ENCODE assay signal across 20 mouse cellular contexts in the genomic region with DNA sequence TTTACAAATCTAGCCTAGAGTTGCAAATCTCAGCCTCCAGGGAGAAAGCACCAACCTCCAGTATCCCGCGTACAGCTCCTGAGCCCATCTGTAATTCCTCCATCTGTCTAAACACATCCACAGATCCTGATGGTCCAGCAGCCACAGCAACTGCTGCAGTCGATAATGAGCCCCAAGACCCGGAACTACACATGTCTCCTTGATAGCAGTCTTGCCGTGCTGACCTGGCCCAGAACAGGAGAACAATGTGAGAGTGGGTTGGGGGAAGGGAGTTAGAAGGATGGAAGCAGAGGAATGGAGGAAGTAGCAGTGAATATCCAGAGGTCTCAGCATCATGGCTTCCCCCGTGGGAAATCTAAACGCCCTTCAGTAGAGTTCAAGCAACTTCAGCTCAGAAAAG.
DNase-seq lines count a peak whose midpoint lies in the region; ATAC-seq and TF ChIP-seq lines count a peak whose summit lies in the region.
"Had no signal": no experiment of that assay in that cellular context is flagged by ENCODE, and none has a peak within 500 bp of the region (broad histone marks: within the 10 kb centered on the region; RNA-seq: fewer than 3 reads in every experiment).

No protein-coding gene starts in this region.

- H3K9ac ChIP-seq in intestine, embryonic 15.5 days: no peak overlapping the region
- H3K9ac ChIP-seq in intestine, postnatal 0 days (ENCODE audit: low read depth, low read length): no peak overlapping the region
- H3K9ac ChIP-seq: embryonic facial prominence, embryonic 13.5 days; heart, embryonic 13.5 days; hindbrain, embryonic 12.5 days had no signal

- peak overlapping the region; percentile 46; the same call in 1 of the 2 replicates for H3K4me2 ChIP-seq in intestine, embryonic 15.5 days (replicated peaks)
- H3K4me2 ChIP-seq in intestine, postnatal 0 days (replicated peaks; ENCODE audit: low read depth): peak overlapping the region; percentile 38
- H3K4me2 ChIP-seq: embryonic facial prominence, embryonic 13.5 days; heart, embryonic 13.5 days; hindbrain, embryonic 12.5 days had no signal

- 42% methylated on average over 7 of the region's 7 CpGs for WGBS in intestine, embryonic 15.5 days
- 46% methylated on average over 7 of the region's 7 CpGs for WGBS in intestine, postnatal 0 days

- H3K4me3 ChIP-seq in gastrocnemius, adult 2 months: no peak overlapping the region
- no peak overlapping the region for H3K4me3 ChIP-seq in intestine, embryonic 15.5 days (replicated peaks)
- no peak overlapping the region for H3K4me3 ChIP-seq in intestine, postnatal 0 days (ENCODE audit: low read depth, low read length)
- H3K4me3 ChIP-seq: embryonic facial prominence, embryonic 13.5 days; heart, adult 2 months; heart, embryonic 13.5 days; hindbrain, embryonic 12.5 days had no signal

- intact Hi-C loops in gastrocnemius, adult 2 months (cut with DNase I): loop anchor here (5.0 kb wide), 2 partner anchors 46 to 261 kb away; no protein-coding TSS in a partner anchor
- intact Hi-C loops in gastrocnemius, postnatal 14 days (cut with DNase I; ENCODE audit: low total_unique reads): no loop called here
- intact Hi-C loops in left cerebral cortex, postnatal 10 days (cut with DNase I): no loop called here

- no peaks in the 10 kb centered on the region for H3K9me3 ChIP-seq in intestine, embryonic 15.5 days
- no peaks in the 10 kb centered on the region for H3K9me3 ChIP-seq in intestine, postnatal 0 days (ENCODE audit: control insufficient read depth)
- H3K9me3 ChIP-seq: embryonic facial prominence, embryonic 13.5 days; heart, embryonic 13.5 days; hindbrain, embryonic 12.5 days had no signal

- no peaks in the 10 kb centered on the region for H3K27me3 ChIP-seq in intestine, embryonic 15.5 days (replicated peaks)
- no peaks in the 10 kb centered on the region for H3K27me3 ChIP-seq in intestine, postnatal 0 days (replicated peaks; ENCODE audit: control insufficient read depth, insufficient read depth, low read length)
- H3K27me3 ChIP-seq: embryonic facial prominence, embryonic 13.5 days; heart, embryonic 13.5 days had no signal

- no peaks in the 10 kb centered on the region for H3K36me3 ChIP-seq in intestine, embryonic 15.5 days
- no peaks in the 10 kb centered on the region for H3K36me3 ChIP-seq in intestine, postnatal 0 days (ENCODE audit: control insufficient read depth, insufficient read depth)
- H3K36me3 ChIP-seq: embryonic facial prominence, embryonic 13.5 days; heart, embryonic 13.5 days; hindbrain, embryonic 12.5 days had no signal

- DNase-seq in gastrocnemius, adult 2 months: no peak
- no peak for DNase-seq in gastrocnemius, postnatal 14 days
- DNase-seq in kidney, postnatal 10 days: peak; percentile 4
- DNase-seq in kidney, postnatal 36 days: no peak
- no peak for DNase-seq in spleen, postnatal 4 days (ENCODE audit: low spot score in 2 of 2)
- DNase-seq in left cerebral cortex, postnatal 10 days (ENCODE audit: extremely low spot score in 1 of 2, low spot score in 2 of 2): no peak
- DNase-seq: adrenal gland, adult 8-10 months; adrenal gland, postnatal 36 days; cerebellum, adult 8-10 months; cerebellum, postnatal 25 days; gastrocnemius, postnatal 36 days; heart, postnatal 36 days had no signal

- H3K4me1 ChIP-seq in intestine, embryonic 15.5 days (replicated peaks): peaks cover 51% of the 10 kb centered on the region
- H3K4me1 ChIP-seq in intestine, postnatal 0 days (replicated peaks; ENCODE audit: control insufficient read depth, insufficient read depth, low read length): peaks cover 23% of the 10 kb centered on the region

- TF ChIP-seq CTCF in gastrocnemius, adult 2 months (IDR thresholded peaks at IDR 0.05): no peak
- no peak for TF ChIP-seq CTCF in intestine, postnatal 0 days (IDR thresholded peaks at IDR 0.05; ENCODE audit: low read depth)

- no peak for ATAC-seq in intestine, embryonic 15.5 days
- ATAC-seq in intestine, postnatal 0 days: no peak
- ATAC-seq: forebrain, embryonic 16.5 days; hindbrain, postnatal 0 days had no signal

- H3K27ac ChIP-seq in gastrocnemius, adult 2 months: peak overlapping the region; percentile 28; the same call in 1 of the 2 replicates
- H3K27ac ChIP-seq in intestine, embryonic 15.5 days: no peak overlapping the region; the same call in 1 of the 2 replicates
- peak overlapping the region; percentile 91 for H3K27ac ChIP-seq in intestine, postnatal 0 days (ENCODE audit: low read depth, low read length)
- H3K27ac ChIP-seq: embryonic facial prominence, embryonic 13.5 days; heart, adult 2 months; heart, embryonic 13.5 days; hindbrain, embryonic 12.5 days; hindbrain, postnatal 0 days had no signal
